In the genomic region with DNA sequence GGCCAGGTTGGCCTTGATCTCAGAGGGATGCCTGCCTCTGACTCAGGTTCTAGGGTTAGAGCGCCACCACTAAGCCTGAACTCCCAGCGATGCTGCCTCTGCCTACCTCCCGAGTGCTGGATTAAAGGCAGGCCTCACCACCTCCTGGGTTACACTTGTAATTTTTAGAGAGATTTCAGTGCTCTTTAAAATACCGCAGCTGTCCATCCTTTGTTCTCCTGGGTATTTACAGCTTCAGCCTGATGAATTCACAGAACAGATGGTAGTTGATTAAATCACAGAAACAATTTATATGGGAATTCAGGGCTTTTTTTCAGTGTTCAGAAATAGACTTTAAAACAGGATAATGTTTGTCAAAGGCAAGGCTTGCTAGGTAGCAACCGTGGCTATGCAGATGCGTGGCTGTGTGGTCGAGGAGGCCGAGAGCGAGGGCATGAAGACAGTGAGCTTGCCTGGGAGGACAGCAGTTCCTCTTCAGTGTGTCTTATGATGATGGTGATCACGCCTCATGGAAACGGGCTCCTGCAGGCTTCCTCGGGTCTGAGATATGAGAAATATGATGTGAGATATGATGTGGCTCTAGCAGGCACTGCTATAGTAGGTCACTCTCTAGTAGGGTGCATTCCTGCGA, we compare ENCODE assay signal across 1 mouse cellular context.
TF ChIP-seq lines count a peak whose summit lies in the region.

No protein-coding gene starts in this region.

TF ChIP-seq in CH12.LX, 34 proteins besides CTCF, POLR2A, EP300 and RAD21:
- TF ChIP-seq MYC (IDR thresholded peaks at IDR 0.05; ENCODE audit: low read depth, low read length) (no peak), PAX5 (IDR thresholded peaks at IDR 0.05; ENCODE audit: low read length) (no peak), ZMIZ1 (IDR thresholded peaks at IDR 0.05; ENCODE audit: low read depth, low read length) (no peak), SIN3A (IDR thresholded peaks at IDR 0.05; ENCODE audit: low read length) (no peak), UBTF (IDR thresholded peaks at IDR 0.05; ENCODE audit: low read depth, low read length) (no peak), USF1 (IDR thresholded peaks at IDR 0.05; ENCODE audit: low read depth, low read length) (no peak), MAFK (IDR thresholded peaks at IDR 0.05; ENCODE audit: insufficient replicate concordance, low read length) (no peak), BHLHE40 (IDR thresholded peaks at IDR 0.05; ENCODE audit: low read depth, low read length) (no peak), MAX (IDR thresholded peaks at IDR 0.05; ENCODE audit: low read length) (no peak)
TF ChIP-seq in CH12.LX: peak in this region for 0.
